Mouse (Mus musculus): ENCODE results near the gene Zfp428. TPM values are rescaled to one million over a fixed set of nuclear protein-coding genes. Genes with fewer than 3 reads are reported as not detected.
"Not testable (repeated sequence)": the region's sequence is repeated elsewhere in the genome, so short reads cannot be mapped to it uniquely, and the experiment has no call there.

The Zfp428 gene
- total RNA-seq, 2 experiments from 2014 or later: 40.0 to 45.4 TPM

DNA sequence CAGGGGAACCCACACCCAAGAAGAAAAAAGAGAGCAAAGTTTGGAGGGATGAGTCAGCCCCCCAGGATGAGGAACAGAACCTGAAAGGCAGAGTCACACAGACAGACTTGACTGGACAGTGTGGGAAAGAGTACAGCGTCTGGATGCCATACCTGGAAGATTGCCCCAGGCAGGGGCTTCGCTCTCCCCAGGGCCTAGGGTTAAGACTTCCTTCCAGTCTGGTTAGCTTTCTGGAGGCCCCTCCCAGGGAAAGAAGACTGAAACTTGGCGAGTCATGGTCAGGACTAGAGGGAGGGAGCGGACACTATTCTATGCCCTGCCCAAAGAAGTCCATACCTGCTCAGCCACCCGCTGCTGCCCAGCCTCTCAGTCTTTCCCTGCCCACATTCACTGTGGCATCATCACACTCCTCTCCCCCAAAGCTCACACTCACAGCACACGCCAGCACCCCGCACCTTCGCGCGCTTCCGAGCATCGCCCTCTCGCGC, 25.8 kb upstream of the Zfp428 start:
- DNase-seq (ENCODE audit: low spot score in 2 of 2): no peak

DNA sequence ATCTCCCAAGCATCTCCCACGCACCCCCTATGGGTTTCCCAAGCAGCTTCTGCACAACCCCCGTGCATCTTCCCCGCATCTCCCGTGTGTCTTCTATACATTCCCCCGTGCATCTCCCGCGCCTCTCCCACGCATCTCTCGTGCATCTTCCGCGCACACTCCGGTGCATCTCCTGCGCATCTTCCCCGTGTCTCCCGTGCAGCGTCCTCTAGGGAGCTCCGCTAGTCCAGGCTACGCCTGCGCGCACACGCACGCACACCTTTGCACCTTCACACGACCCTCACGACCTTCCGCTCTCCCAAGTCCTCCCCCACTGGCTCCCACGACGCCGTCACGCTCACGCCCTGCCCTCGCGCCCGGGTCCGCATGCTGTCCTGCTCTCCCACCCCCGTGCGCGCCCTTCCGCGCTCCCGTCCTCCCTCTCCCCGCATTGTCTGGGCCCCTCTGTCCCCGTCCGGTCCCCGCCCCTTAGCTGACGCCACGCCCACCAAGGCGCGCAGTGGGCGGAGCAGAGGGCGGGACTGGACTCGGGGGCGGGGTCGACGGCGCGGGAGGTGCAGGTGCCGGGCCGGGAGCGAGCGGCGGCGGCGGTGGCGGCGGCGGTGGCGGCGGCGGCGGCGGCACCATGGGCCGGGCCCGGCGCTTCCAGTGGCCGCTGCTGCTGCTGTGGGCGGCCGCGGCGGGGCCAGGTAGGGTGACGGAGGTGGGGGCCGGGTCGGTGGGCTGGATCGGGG, 25.2 kb upstream of the Zfp428 start, which contains the start of gene Cadm4:
Gene Cadm4, plus strand, starts transcription at position 550 of the 734 bp plus-strand sequence.
- peak; percentile 84 to 85 for DNase-seq (ENCODE audit: low spot score in 2 of 2)

GRCm38 (mm10) chr7:24482208-24483020, 24.4 kb upstream of the Zfp428 start:
- DNase-seq (ENCODE audit: low spot score in 2 of 2): no peak

DNA sequence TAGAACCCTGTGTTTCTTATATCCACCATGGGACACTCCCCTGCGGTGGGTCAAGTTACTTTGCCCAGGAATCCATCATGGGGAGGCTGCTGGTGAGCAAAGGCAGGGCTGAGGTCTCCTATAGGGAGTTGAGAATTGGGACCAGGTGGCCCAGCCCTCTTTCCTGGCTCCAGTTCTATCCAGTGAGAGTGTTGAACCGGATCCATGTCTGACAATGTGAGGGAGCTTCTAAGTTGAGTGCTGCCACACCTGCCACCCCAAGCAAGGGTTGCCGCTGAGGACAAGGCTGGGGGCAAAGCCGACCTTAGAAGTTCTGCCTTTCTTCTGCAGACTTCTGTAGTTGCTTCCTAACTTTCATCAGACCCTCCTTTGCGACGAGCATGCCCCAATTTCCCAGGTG, 23.5 kb upstream of the Zfp428 start:
- not testable (repeated sequence) for DNase-seq (ENCODE audit: low spot score in 2 of 2)

- DNase-seq (ENCODE audit: low spot score in 2 of 2): no peak
Measured at GRCm38 (mm10) chr7:24485481-24485880, 21.3 kb upstream of the Zfp428 start.

GRCm38 (mm10) chr7:24486654-24487130, 20.1 kb upstream of the Zfp428 start:
- no peak for DNase-seq (ENCODE audit: low spot score in 2 of 2)

GRCm38 (mm10) chr7:24487403-24487802, 19.4 kb upstream of the Zfp428 start:
- DNase-seq (ENCODE audit: low spot score in 2 of 2): no peak

GRCm38 (mm10) chr7:24488303-24488702, 18.5 kb upstream of the Zfp428 start:
- no peak for DNase-seq (ENCODE audit: low spot score in 2 of 2)

DNA sequence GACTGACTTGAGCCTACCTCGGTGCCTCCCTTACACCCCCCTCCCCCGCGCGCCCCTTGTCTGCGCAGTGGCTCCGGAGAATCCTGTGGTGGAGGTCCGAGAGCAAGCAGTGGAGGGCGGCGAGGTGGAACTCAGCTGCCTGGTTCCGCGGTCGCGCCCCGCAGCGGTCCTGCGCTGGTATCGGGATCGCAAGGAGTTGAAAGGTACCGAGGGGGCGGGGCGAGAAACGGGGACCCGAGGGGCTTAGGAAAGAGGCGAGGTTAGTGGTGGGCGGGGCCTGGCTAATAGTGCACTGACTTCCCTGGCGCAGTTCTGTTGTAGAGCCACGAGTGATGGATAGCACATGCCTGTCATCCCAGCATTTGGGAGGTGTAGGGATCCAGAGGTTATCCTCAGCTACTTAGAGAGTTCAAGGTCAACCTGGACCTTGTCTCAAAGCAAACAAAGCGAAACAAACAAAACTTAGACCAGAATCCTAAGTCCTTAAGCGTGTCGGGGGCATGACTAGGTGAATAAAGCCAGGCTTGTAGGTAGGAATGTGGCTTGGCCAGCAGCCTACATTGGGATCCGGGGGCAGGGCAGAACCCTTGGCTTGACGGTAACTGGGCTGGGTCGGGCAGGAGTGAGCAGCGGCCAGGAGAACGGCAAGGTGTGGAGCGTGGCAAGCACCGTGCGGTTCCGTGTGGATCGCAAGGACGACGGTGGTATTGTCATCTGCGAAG, 6.8 kb upstream of the Zfp428 start:
- DNase-seq (ENCODE audit: low spot score in 2 of 2): no peak

- no peak for DNase-seq (ENCODE audit: low spot score in 2 of 2)
Measured at GRCm38 (mm10) chr7:24500929-24501328, 5.9 kb upstream of the Zfp428 start.

- DNase-seq (ENCODE audit: low spot score in 2 of 2): no peak
Measured at GRCm38 (mm10) chr7:24501492-24501891, 5.3 kb upstream of the Zfp428 start.

DNA sequence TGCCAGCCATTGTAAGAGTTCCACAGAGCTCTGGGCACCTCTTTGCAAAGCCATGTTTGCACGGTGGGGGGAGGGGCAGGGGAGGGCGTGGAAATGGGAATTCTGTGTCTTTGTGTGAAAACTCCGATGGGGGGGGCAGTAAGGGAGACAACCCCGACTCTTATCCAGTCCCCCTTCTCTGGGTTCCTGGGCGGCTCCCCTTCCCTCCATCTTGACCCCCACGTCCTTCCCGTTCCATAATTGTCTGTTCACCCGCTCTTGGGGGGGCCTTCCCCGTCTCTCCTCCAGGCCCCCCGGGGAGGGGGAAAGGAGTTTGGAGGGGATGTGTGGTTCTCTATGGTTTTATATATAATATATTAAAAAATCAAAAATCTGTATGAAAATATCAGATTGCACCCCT, 2.8 kb upstream of the Zfp428 start:
- no peak for DNase-seq (ENCODE audit: low spot score in 2 of 2)

DNA sequence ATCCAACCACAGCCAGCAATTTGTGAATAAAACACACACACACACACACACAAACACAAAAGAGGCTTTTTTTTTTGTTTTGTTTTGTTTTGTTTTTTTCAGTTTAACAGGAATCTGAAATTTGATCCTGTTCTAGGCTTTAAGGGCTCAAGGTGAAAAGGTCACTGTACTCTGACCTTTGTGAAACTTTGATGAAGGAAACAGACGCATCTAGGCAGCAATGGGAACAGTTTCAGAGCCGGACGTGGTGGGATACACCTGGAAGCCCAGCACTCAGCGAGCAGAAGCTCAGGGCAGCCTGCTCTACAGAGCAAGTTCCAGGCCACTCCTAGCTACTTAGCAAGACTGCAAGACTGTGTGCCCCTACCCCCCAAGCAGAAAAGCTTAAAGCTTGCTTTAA, 1.9 kb upstream of the Zfp428 start:
- DNase-seq (ENCODE audit: low spot score in 2 of 2): no peak

DNA sequence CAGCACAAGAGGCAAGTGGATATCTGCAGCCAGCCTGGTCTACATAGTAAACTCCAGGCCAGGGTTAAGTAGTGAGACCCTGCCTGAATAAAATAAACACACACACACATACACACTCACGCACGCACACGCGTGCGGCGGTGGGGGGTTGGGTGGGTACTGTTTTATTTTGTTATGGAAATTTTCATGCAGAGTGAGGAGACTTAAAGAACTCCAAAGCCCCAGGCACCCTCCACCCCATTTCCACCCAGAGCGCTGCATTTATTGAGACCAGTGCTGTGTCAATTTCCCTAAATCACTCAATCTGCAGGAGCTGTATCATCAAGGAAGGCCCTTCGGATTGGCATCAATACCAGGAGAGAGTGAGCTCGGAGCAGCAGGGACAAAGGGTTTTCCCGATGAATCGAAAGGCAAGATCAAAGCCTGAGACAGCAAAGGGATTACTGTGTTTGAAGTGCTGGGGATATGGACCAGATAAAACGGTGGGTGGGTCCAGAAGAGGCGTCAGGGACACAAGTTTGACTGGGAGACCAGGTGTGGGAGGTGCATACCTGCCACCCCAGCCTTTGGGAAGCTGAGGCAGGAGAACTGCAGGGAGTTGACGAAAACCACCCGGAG, 1.2 kb upstream of the Zfp428 start:
- DNase-seq (ENCODE audit: low spot score in 2 of 2): no peak

DNA sequence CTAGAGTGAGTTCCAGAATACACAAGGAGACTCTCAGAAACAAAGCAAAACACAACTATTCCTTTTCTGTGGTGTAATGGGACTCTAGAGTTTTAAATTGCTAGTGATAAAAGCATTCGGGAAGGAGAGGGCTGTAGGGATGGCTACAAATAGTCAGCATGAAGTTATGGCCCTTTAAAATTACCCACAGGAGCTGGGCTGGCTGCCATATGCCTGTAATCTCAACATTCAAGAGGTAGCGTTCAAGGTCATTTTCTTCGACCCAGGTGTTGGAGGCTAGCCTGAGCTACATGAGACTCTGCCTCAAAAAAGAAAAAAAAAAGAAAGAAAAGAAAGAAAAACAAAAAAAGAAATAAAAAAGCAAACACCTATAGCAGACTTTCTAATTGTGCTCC, 744 bp upstream of the Zfp428 start:
- no peak for DNase-seq (ENCODE audit: low spot score in 2 of 2)

DNA sequence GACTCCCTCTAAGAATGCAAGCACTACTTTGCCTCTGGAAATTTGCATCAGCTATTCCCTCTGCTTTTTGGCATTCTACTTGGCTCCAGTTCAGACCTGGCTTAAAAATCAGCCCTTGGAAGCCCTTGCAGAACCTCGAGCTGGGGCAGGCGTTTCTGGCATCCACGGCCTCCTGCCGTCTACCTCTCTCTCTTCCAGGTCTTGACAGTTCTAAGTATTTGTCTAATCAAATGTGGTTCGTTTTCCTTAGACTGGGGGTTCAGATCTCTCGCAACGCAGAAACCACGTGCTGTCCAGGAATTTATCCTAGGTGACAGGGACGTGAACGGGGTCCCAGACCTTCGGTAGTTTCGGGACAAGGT, 349 bp upstream of the Zfp428 start:
- DNase-seq (ENCODE audit: low spot score in 2 of 2): peak in 1 of 2 experiments; percentile 71

- no peak for DNase-seq (ENCODE audit: low spot score in 2 of 2)
Measured at GRCm38 (mm10) chr7:24507726-24508114, 914 bp downstream of the Zfp428 start.

DNA sequence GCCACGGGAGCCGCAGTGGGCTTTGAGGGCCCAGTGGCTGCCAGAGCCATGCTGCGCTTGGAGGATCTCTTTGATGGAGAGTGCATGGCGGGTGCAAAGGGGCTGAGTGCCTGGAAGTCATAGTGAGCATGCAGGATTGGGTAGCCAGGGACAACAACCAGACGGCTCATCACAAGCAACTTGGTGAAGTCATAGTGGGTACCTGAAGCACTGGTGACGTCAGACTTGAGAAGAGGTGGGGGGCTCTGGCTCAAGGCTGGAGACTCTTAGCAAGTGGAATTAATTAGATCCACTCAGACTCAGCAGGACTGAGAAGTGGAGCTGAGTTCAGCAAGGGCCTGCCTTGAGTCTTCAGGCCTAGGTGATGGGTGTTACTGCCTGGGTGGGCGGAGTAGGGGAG, 5.5 kb downstream of the Zfp428 start, which contains the start of gene AC161166.1:
Gene AC161166.1, minus strand, starts transcription at position 101 of the 400 bp plus-strand sequence.
- no peak for DNase-seq (ENCODE audit: low spot score in 2 of 2)

DNA sequence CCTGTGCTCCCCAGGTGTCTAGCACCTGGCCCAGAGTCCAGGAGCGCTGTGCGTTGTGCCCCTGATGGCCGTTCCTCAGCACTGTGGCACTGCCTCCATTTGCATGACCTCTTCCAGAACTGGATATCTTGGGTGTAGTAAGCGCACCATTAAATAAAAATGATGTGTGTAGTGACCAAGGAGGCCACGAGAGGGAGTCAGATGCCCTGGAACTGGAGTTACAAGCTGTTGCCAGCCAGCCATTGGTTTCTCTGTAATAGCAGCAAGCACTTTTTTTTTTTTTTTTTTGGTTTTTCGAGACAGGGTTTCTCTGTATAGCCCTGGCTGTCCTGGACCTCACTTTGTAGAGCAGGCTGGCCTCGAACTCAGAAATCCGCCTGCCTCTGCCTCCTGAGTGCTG, 9.5 kb downstream of the Zfp428 start:
- DNase-seq (ENCODE audit: low spot score in 2 of 2): peak in 1 of 2 experiments; percentile 72

- no peak for DNase-seq (ENCODE audit: low spot score in 2 of 2)
Measured at GRCm38 (mm10) chr7:24517077-24517476, 10.3 kb downstream of the Zfp428 start.

GRCm38 (mm10) chr7:24517654-24518053, 10.8 kb downstream of the Zfp428 start:
- DNase-seq (ENCODE audit: low spot score in 2 of 2): peak; percentile 46 to 63
